Mouse (Mus musculus): ENCODE measurements at regions not wholly inside any gene's neighbourhood (a gene's known extent, or its start where the extent isn't known, plus 50 kb on each side); places are given as distances from the start of the nearest gene placed in this dataset.
A peak's percentile ranks its signal among the peaks of the same experiment; 100 is the strongest.

- no peak for TF ChIP-seq MYC (IDR thresholded peaks at IDR 0.05; ENCODE audit: low read depth, low read length)
- TF ChIP-seq TAL1 (IDR thresholded peaks at IDR 0.05; ENCODE audit: low read length) = no peak
- no peak for TF ChIP-seq CHD1 (IDR thresholded peaks at IDR 0.05; ENCODE audit: low read depth, low read length)
- TF ChIP-seq MAX (IDR thresholded peaks at IDR 0.05; ENCODE audit: low read length) = no peak
Observed at GRCm38 (mm10) chr14:45850588-45850987, 192.6 kb upstream of the Ddhd1 start (continued).

- DNase-seq (ENCODE audit: low read depth, low spot score) = peak; percentile 2
Observed at GRCm38 (mm10) chr14:45878428-45878827, 220.5 kb upstream of the Ddhd1 start.

GRCm38 (mm10) chr14:45920783-45921182, 262.8 kb upstream of the Ddhd1 start:
- Histone ChIP-seq H3K36me3 (ENCODE audit: control insufficient read depth in 1 of 2, insufficient read depth in 2 of 2, low read length in 2 of 2) (no peaks in the 10 kb centered on the region), H3K9ac (ENCODE audit: control insufficient read depth, low read depth, low read length, poor library complexity, severe bottlenecking) (no peak overlapping the region), H3K4me3 (ENCODE audit: control insufficient read depth in 1 of 2, insufficient read depth in 1 of 2, low read depth in 2 of 2, low read length in 2 of 2) (no peak overlapping the region), H3K9me3 (replicated peaks; ENCODE audit: insufficient read depth, low read length) (no peaks in the 10 kb centered on the region), H3K27me3 (ENCODE audit: control insufficient read depth in 1 of 2, insufficient read depth in 2 of 2, low read length in 2 of 2) (no peaks in the 10 kb centered on the region), H3K79me2 (ENCODE audit: control insufficient read depth, insufficient read depth, low read length, poor library complexity) (no peaks in the 10 kb centered on the region), H3K27ac (ENCODE audit: control insufficient read depth, low read depth, low read length) (no peak overlapping the region), H3K4me1 (ENCODE audit: control insufficient read depth in 1 of 2, insufficient read depth in 2 of 2, low read length in 2 of 2) (no peaks in the 10 kb centered on the region)
- no peak for DNase-seq (ENCODE audit: low read depth, low spot score)
- TF ChIP-seq USF2 (IDR thresholded peaks at IDR 0.05; ENCODE audit: borderline replicate concordance in 1 of 2, insufficient read depth in 1 of 2, low read depth in 1 of 2, low read length in 2 of 2) (no peak), KAT2A (conservative IDR thresholded peaks at IDR 0.05; ENCODE audit: low read depth, low read length) (no peak)

More at GRCm38 (mm10) chr14:45878428-45878827, 220.5 kb upstream of the Ddhd1 start:
- H3K9me3 ChIP-seq (replicated peaks; ENCODE audit: insufficient read depth, low read length) = no peaks in the 10 kb centered on the region
- no peak overlapping the region for H3K4me3 ChIP-seq (ENCODE audit: control insufficient read depth in 1 of 2, insufficient read depth in 1 of 2, low read depth in 2 of 2, low read length in 2 of 2)
- H3K36me3 ChIP-seq (ENCODE audit: control insufficient read depth in 1 of 2, insufficient read depth in 2 of 2, low read length in 2 of 2) = no peaks in the 10 kb centered on the region
- TF ChIP-seq MEF2A (IDR thresholded peaks at IDR 0.05; ENCODE audit: extremely low read depth, insufficient replicate concordance, low read depth, low read length, poor library complexity, severe bottlenecking) (no peak), KAT2A (conservative IDR thresholded peaks at IDR 0.05; ENCODE audit: low read depth, low read length) (no peak), CTCF (IDR thresholded peaks at IDR 0.05 in 2 of 3, conservative IDR thresholded peaks at IDR 0.05 in 1 of 3; ENCODE audit: control insufficient read depth in 1 of 3, insufficient read depth in 1 of 3, low read depth in 2 of 3, low read length in 3 of 3, poor library complexity in 1 of 3, severe bottlenecking in 1 of 3) (peak in 2 of 3 experiments; percentile 13 to 33; a peak in 1 of 6 replicates)
- no peaks in the 10 kb centered on the region for H3K27me3 ChIP-seq (ENCODE audit: control insufficient read depth in 1 of 2, insufficient read depth in 2 of 2, low read length in 2 of 2)
- no peaks in the 10 kb centered on the region for H3K4me1 ChIP-seq (ENCODE audit: control insufficient read depth in 1 of 2, insufficient read depth in 2 of 2, low read length in 2 of 2)
- no peaks in the 10 kb centered on the region for H3K79me2 ChIP-seq (ENCODE audit: control insufficient read depth, insufficient read depth, low read length, poor library complexity)
- H3K9ac ChIP-seq (ENCODE audit: control insufficient read depth, low read depth, low read length, poor library complexity, severe bottlenecking) = no peak overlapping the region
- H3K27ac ChIP-seq (ENCODE audit: control insufficient read depth, low read depth, low read length) = no peak overlapping the region

- TF ChIP-seq NRF1 (IDR thresholded peaks at IDR 0.05; ENCODE audit: insufficient read depth, low read depth, low read length, poor library complexity, severe bottlenecking) (no peak), MEF2A (IDR thresholded peaks at IDR 0.05; ENCODE audit: extremely low read depth, insufficient replicate concordance, low read depth, low read length, poor library complexity, severe bottlenecking) (no peak), MAFK (IDR thresholded peaks at IDR 0.05; ENCODE audit: borderline replicate concordance, low read depth, low read length) (no peak), E2F4 (IDR thresholded peaks at IDR 0.05; ENCODE audit: borderline replicate concordance, low read depth, low read length) (no peak), ZC3H11A (IDR thresholded peaks at IDR 0.05; ENCODE audit: low read depth, low read length) (no peak), MYB (IDR thresholded peaks at IDR 0.05; ENCODE audit: low read depth, low read length) (no peak), SMC3 (IDR thresholded peaks at IDR 0.05; ENCODE audit: low read depth, low read length) (no peak), POLR2AphosphoS2 (IDR thresholded peaks at IDR 0.05; ENCODE audit: low read length) (no peak), EP300 (IDR thresholded peaks at IDR 0.05; ENCODE audit: low read depth in 1 of 2, low read length in 2 of 2) (no peak)
- H3K27ac ChIP-seq (ENCODE audit: control insufficient read depth, low read depth, low read length) = no peak overlapping the region
- H3K9ac ChIP-seq (ENCODE audit: control insufficient read depth, low read depth, low read length, poor library complexity, severe bottlenecking) = no peak overlapping the region
- no peaks in the 10 kb centered on the region for H3K79me2 ChIP-seq (ENCODE audit: control insufficient read depth, insufficient read depth, low read length, poor library complexity)
- no peaks in the 10 kb centered on the region for H3K36me3 ChIP-seq (ENCODE audit: control insufficient read depth in 1 of 2, insufficient read depth in 2 of 2, low read length in 2 of 2)
- no peaks in the 10 kb centered on the region for H3K9me3 ChIP-seq (replicated peaks; ENCODE audit: insufficient read depth, low read length)
- no peaks in the 10 kb centered on the region for H3K27me3 ChIP-seq (ENCODE audit: control insufficient read depth in 1 of 2, insufficient read depth in 2 of 2, low read length in 2 of 2)
- no peaks in the 10 kb centered on the region for H3K4me1 ChIP-seq (ENCODE audit: control insufficient read depth in 1 of 2, insufficient read depth in 2 of 2, low read length in 2 of 2)
- no peak for DNase-seq (ENCODE audit: low read depth, low spot score)
- no peak overlapping the region for H3K4me3 ChIP-seq (ENCODE audit: control insufficient read depth in 1 of 2, insufficient read depth in 1 of 2, low read depth in 2 of 2, low read length in 2 of 2)
Observed at GRCm38 (mm10) chr14:45943581-45943980, 285.6 kb upstream of the Ddhd1 start.

Data from MEL (cell line).